Mouse (Mus musculus) heart, postnatal 0 days (tissue): ENCODE measurements around the gene Camk1g. TPM values are rescaled to one million over a fixed set of nuclear protein-coding genes. Genes with fewer than 3 reads are reported as not detected.

ENCODE experiments used
- ATAC-seq: fragments of 200-750 bp; cut with Nextera tagmentation; 2 replicates; pipeline ENCODE4 v1.8.0; 2017; ENCODE audit warnings: low read depth, moderate number of reproducible peaks, moderate library complexity; ENCODE audit not compliant: insufficient read depth
- DNase-seq: peaks from one replicate; pipeline ENCODE4 v3.0.0-alpha.2; 2016; ENCODE audit warnings: low spot score
- H3K27ac ChIP-seq: fragments of 300-500 bp; sonication (generic); 2 replicates; pipeline ENCODE4 v1.5.1; 2014; ENCODE audit warnings: low read depth, mild to moderate bottlenecking
- H3K27me3 ChIP-seq: fragments of 300-500 bp; sonication (generic); 2 replicates; pipeline ENCODE4 v1.6.1; 2014; ENCODE audit warnings: low read length, mixed read lengths; ENCODE audit not compliant: control insufficient read depth, insufficient read depth
- H3K36me3 ChIP-seq: fragments of 300-500 bp; sonication (generic); replicated peaks from 2 replicates; pipeline ENCODE4 v1.6.1; 2014; ENCODE audit warnings: low read length, mixed read lengths; ENCODE audit not compliant: control insufficient read depth, insufficient read depth
- H3K4me1 ChIP-seq: fragments of 300-500 bp; sonication (generic); 2 replicates; pipeline ENCODE4 v1.6.1; 2014; ENCODE audit warnings: antibody characterized with exemption; ENCODE audit not compliant: control insufficient read depth, insufficient read depth
- H3K4me2 ChIP-seq: fragments of 300-500 bp; sonication (generic); 2 replicates; pipeline ENCODE4 v1.6.1; 2014; ENCODE audit warnings: low read depth, mild to moderate bottlenecking, low read length, moderate library complexity
- H3K4me3 ChIP-seq: fragments of 300-500 bp; sonication (generic); 2 replicates; pipeline ENCODE4 v1.5.1; 2014; ENCODE audit warnings: low read depth, low read length
- H3K9ac ChIP-seq: fragments of 300-500 bp; sonication (generic); replicated peaks from 2 replicates; pipeline ENCODE4 v1.6.1; 2014; ENCODE audit warnings: low read depth, low read length, mixed read lengths
- H3K9me3 ChIP-seq: fragments of 300-500 bp; sonication (generic); replicated peaks from 2 replicates; pipeline ENCODE4 v1.6.1; 2016; ENCODE audit warnings: low read length; ENCODE audit not compliant: control insufficient read depth
- CTCF ChIP-seq: IDR thresholded peaks from 2 replicates; pipeline ENCODE4 v1.5.1; 2016; ENCODE audit warnings: antibody characterized with exemption, control low read depth, low read depth
- EP300 ChIP-seq: IDR thresholded peaks from 2 replicates; pipeline ENCODE4 v1.6.1; 2016; ENCODE audit warnings: antibody characterized with exemption, low read depth
- WGBS: fragments of 180-500 bp; shearing (Covaris S2); extraction: QIAGEN DNeasy Blood & Tissue Kit; methylation state at CpG from one replicate; pipeline ENCODE4 v1.1.7; 2014; 5-methylcytosine and 5-hydroxymethylcytosine counted together
- polyA plus RNA-seq: library from polyadenylated mRNA; unstranded; fragments of >200 nt; fragmentation: Nextera tagmentation; extraction: Ambion mirVana; gene quantifications from 2 replicates; pipeline ENCODE4 v1.2.1, GENCODE M21; 2015
- total RNA-seq: library from RNA; depleted of rRNA; stranded (reverse); fragments of >200 nt; gene quantifications from 2 replicates; pipeline ENCODE4 v1.2.3, GENCODE M21; 2014; ENCODE audit warnings: low replicate concordance

The Camk1g gene
- total and polyA plus RNA-seq, 2 experiments from 2014 or later: 9.7 to 14.3 TPM

DNA sequence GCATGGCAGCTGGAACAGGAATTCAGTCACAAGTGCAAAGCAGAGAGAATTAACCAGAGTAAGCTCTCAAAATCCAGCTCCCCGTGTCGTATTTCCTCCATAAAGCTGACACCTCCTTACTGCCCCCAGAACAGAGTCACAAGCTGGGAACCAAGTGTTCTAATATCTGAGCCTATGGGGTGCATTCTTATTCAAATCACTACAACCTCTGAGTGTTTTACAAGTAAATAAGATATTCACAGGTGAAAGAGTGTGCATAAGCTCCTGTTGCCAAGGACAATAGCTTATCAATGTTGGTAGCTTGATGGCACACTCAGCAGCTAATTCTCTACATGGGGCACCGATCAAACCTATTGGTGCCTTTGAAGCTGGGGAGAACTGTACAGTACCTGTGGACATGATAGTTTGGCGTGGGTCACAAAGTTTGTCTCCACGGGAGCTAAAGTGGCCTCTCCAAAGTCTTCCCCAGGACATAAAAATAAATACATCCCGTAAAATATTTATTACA is 3.9 kb upstream of the Camk1g start:
- H3K9me3 ChIP-seq: no peaks in the 10 kb centered on the region
- H3K27ac ChIP-seq: no peak overlapping the region
- WGBS: 80% methylated on average over 6 of the region's 6 CpGs
- H3K27me3 ChIP-seq: no peaks in the 10 kb centered on the region
- DNase-seq (no peak), ATAC-seq (no peak)
- no peak for TF ChIP-seq CTCF
- no peak for TF ChIP-seq EP300
- H3K4me1 ChIP-seq: peaks cover 10% of the 10 kb centered on the region
- H3K4me2 ChIP-seq: no peak overlapping the region
- no peaks in the 10 kb centered on the region for H3K36me3 ChIP-seq
- no peak overlapping the region for H3K4me3 ChIP-seq
- H3K9ac ChIP-seq: no peak overlapping the region

DNA sequence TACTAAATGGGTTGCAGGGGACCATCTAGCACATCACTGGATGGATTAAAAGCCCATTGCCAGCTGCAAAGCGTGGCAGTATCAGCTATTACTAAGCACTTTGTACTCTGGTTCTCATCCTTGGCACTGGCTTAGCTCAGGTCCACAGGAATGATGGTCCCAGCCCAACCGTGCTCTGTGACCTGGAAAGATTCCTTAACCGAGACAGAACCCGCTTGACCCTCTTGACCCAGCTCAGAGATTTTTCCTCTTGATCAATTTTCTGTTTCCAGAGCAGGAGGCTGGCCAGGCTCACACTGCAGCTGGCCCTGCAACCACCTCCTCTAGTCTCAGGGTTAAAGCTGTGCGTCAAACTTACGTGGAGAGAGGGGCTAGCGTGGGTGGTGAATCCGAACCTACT is 1.0 kb downstream of the Camk1g start:
- ATAC-seq: no peak
- Histone ChIP-seq H3K36me3 (no peaks in the 10 kb centered on the region), H3K9ac (peak overlapping the region; percentile 49), H3K9me3 (no peaks in the 10 kb centered on the region), H3K4me2 (peak overlapping the region; percentile 74), H3K27ac (peak overlapping the region; percentile 65; the same call in 1 of the 2 replicates), H3K4me1 (peaks cover 14% of the 10 kb centered on the region), H3K27me3 (no peaks in the 10 kb centered on the region), H3K4me3 (peak overlapping the region; percentile 46)
- TF ChIP-seq EP300 (no peak), CTCF (no peak)
- DNase-seq: no peak
- 43% methylated on average over 8 of the region's 8 CpGs for WGBS

DNA sequence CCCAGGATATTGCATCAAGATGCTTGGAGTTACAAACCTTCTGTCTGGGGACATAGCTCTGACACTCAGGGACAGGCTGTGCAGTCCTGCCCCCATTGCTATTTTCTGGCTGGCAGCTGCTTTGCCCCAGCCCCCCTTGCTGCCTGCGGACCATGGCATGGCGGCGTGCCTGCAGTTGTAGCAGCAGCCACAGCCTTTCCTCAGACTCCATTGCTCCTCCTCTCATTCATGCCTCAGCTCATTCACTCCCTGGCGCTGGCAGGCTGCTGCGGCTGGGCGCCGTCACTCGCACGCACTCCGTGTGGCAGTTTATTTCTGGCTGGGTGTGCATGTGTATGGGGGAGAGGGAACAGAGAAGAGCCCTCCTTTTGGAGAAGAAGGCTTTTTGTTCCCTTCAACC is 2.0 kb downstream of the Camk1g start:
- no peaks in the 10 kb centered on the region for H3K9me3 ChIP-seq
- H3K4me3 ChIP-seq: no peak overlapping the region
- TF ChIP-seq EP300 (no peak), CTCF (no peak)
- peak overlapping the region; percentile 74; the same call in 1 of the 2 replicates for H3K4me2 ChIP-seq
- no peaks in the 10 kb centered on the region for H3K36me3 ChIP-seq
- peak overlapping the region; percentile 67 for H3K27ac ChIP-seq
- DNase-seq (peak; percentile 79), ATAC-seq (peak; percentile 59)
- 26% methylated on average over 10 of the region's 10 CpGs for WGBS
- H3K27me3 ChIP-seq: no peaks in the 10 kb centered on the region
- peaks cover 14% of the 10 kb centered on the region for H3K4me1 ChIP-seq
- 0 out of 2 replicates have a peak overlapping the region, but pooled peaks have one; percentile 3 for H3K9ac ChIP-seq

DNA sequence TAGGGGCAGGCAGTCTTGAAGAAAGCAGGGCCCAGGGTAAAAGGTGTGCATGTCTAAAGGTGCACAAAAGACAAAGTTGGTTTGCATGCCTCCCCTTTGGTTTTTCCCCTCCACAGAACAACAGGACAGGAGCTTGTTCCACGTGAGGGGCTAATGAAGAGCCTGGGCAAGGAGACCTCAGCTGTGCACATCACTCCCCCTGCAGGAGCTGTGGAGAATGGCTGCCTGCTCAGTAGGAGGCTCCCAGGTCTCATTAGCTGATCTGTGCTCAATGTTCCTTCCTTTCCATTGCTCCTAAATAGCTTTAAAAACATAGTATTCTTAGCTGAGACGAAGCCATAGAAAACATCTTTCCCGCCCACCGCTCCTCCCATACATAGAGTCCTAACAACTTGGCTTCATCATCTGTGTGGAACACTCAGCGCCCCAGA is 6.3 kb downstream of the Camk1g start:
- no peaks in the 10 kb centered on the region for H3K9me3 ChIP-seq
- H3K4me2 ChIP-seq: no peak overlapping the region
- TF ChIP-seq EP300: no peak
- TF ChIP-seq CTCF: peak; percentile 84
- WGBS: 61% methylated on average over 5 of the region's 5 CpGs
- DNase-seq (peak; percentile 67), ATAC-seq (peak; percentile 66)
- H3K36me3 ChIP-seq: no peaks in the 10 kb centered on the region; the same call in 1 of the 2 replicates
- peaks cover 6% of the 10 kb centered on the region for H3K4me1 ChIP-seq
- H3K27me3 ChIP-seq: no peaks in the 10 kb centered on the region
- no peak overlapping the region for H3K9ac ChIP-seq
- H3K27ac ChIP-seq: no peak overlapping the region
- no peak overlapping the region for H3K4me3 ChIP-seq

DNA sequence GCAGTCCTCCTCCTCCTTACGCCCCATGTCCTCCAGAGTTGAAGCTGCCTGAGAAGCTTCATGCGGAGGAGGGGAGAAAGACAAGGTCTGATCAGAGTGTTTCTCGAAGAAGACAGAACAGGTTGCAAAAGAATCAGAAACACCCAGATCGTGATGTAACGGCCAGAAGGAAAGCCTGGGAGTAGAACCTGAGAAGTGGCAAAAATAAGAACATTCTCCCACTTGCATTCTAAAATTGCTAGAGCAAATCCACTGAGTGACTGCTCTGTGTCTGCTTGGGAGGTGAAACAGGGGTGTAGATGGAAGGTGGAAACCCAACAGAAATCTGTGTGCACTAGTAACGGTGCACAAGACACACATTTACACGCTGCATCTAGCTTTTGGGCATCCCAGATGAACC is 8.0 kb downstream of the Camk1g start:
- H3K4me3 ChIP-seq: no peak overlapping the region
- H3K4me1 ChIP-seq: no peaks in the 10 kb centered on the region
- H3K27me3 ChIP-seq: no peaks in the 10 kb centered on the region
- DNase-seq (no peak), ATAC-seq (no peak)
- no peak overlapping the region for H3K4me2 ChIP-seq
- no peaks in the 10 kb centered on the region for H3K9me3 ChIP-seq
- no peak overlapping the region for H3K27ac ChIP-seq
- 87% methylated on average over 7 of the region's 7 CpGs for WGBS
- no peaks in the 10 kb centered on the region; the same call in 1 of the 2 replicates for H3K36me3 ChIP-seq
- TF ChIP-seq EP300 (no peak), CTCF (no peak)
- H3K9ac ChIP-seq: no peak overlapping the region

DNA sequence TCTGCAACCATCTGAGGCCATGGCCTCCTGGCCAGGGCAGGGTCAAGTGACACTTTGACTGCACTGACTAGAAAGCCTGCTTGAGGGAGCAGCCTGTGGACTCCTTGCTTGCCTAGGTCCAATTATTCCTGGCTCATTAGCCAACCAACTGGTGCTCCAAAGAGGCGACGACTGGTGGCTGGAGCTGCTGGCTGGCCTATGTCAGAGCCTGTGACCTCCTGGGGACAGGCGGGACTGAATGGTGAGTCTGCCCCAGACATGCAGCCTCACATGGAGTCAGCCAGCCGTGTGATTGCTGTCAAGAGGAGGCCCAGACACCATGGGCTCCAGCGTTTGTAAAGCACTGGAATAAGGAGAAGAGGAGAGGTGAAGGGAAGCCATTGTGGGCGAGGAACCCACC is 8.9 kb downstream of the Camk1g start:
- no peaks in the 10 kb centered on the region for H3K9me3 ChIP-seq
- no peak for DNase-seq
- H3K9ac ChIP-seq: no peak overlapping the region
- H3K4me3 ChIP-seq: no peak overlapping the region
- H3K4me2 ChIP-seq: no peak overlapping the region
- peaks cover 3% of the 10 kb centered on the region; the same call in 1 of the 2 replicates for H3K36me3 ChIP-seq
- TF ChIP-seq EP300 (no peak), CTCF (no peak)
- H3K4me1 ChIP-seq: no peaks in the 10 kb centered on the region
- H3K27ac ChIP-seq: no peak overlapping the region
- 48% methylated on average over 6 of the region's 6 CpGs for WGBS
- ATAC-seq: no peak
- H3K27me3 ChIP-seq: no peaks in the 10 kb centered on the region
